Mouse (Mus musculus): Measurements from ENCODE around the gene Enah. TPM values are rescaled to one million over a fixed set of nuclear protein-coding genes. Genes with fewer than 3 reads are reported as not detected.

The Enah gene
- polyA plus RNA-seq, 1 experiment from 2014 or later, result 24.4 TPM

Other genes with a start within 250 kb of the Enah start
- 135 and 189 TPM in 2 replicates for gene Lbr, start 176.9 kb downstream of the Enah start, polyA plus RNA-seq (2016; fragmentation: Nextera tagmentation; extraction: Ambion mirVana)
- 167 and 168 TPM in 2 replicates for gene Srp9, start 104.7 kb upstream of the Enah start, polyA plus RNA-seq (2016; fragmentation: Nextera tagmentation; extraction: Ambion mirVana)
- not detected in 2 replicates for gene Vmn1r1, start 144.5 kb upstream of the Enah start, polyA plus RNA-seq (2016; fragmentation: Nextera tagmentation; extraction: Ambion mirVana)

Measured in hindbrain, embryonic 10.5 days (tissue).